Mouse (Mus musculus): ENCODE results near the gene Itgal. TPM values are rescaled to one million over a fixed set of nuclear protein-coding genes. Genes with fewer than 3 reads are reported as not detected.

Gene Itgal
- polyA plus RNA-seq, 2 experiments, result 4.0 to 6.4 TPM

GRCm38 (mm10) chr7:127322085-127322484, 26.0 kb downstream of the Itgal start:
- Histone ChIP-seq H3K4me2 (ENCODE audit: low read depth) (no peak overlapping the region), H3K36me3 (replicated peaks; ENCODE audit: control insufficient read depth, insufficient read depth, low read depth) (no peaks in the 10 kb centered on the region), H3K9ac (replicated peaks) (no peak overlapping the region), H3K27me3 (ENCODE audit: control insufficient read depth, insufficient read depth, low read length) (no peaks in the 10 kb centered on the region), H3K4me1 (replicated peaks; ENCODE audit: control insufficient read depth in 2 of 2, insufficient read depth in 2 of 2, low read length in 1 of 2) (no peaks in the 10 kb centered on the region), H3K27ac (no peak overlapping the region), H3K4me3 (ENCODE audit: insufficient read depth in 1 of 2, low read depth in 2 of 2, low read length in 2 of 2) (no peak overlapping the region), H3K9me3 (ENCODE audit: control insufficient read depth, low read length) (no peaks in the 10 kb centered on the region)
- WGBS (ENCODE audit: insufficient replicate concordance), result 36% methylated on average over 5 of the region's 5 CpGs
- TF ChIP-seq CTCF (IDR thresholded peaks at IDR 0.05; ENCODE audit: low read depth) (peak; percentile 53), EP300 (IDR thresholded peaks at IDR 0.05; ENCODE audit: low read depth) (no peak)
- ATAC-seq (ENCODE audit: insufficient read depth), result no peak
- no peak for DNase-seq (ENCODE audit: low read depth in 3 of 3, low spot score in 3 of 3)

GRCm38 (mm10) chr7:127324944-127325343, 28.9 kb downstream of the Itgal start:
- H3K9ac ChIP-seq (replicated peaks), result no peak overlapping the region
- H3K4me2 ChIP-seq (ENCODE audit: low read depth), result no peak overlapping the region
- whole genome bisulfite sequencing (ENCODE audit: insufficient replicate concordance), result 74% methylated on average over 7 of the region's 7 CpGs
- no peaks in the 10 kb centered on the region for H3K9me3 ChIP-seq (ENCODE audit: control insufficient read depth, low read length)
- H3K27ac ChIP-seq, result no peak overlapping the region
- H3K4me1 ChIP-seq (replicated peaks; ENCODE audit: control insufficient read depth in 2 of 2, insufficient read depth in 2 of 2, low read length in 1 of 2), result no peaks in the 10 kb centered on the region
- DNase-seq (ENCODE audit: low read depth in 3 of 3, low spot score in 3 of 3), result no peak
- TF ChIP-seq EP300 (IDR thresholded peaks at IDR 0.05; ENCODE audit: low read depth) (no peak), CTCF (IDR thresholded peaks at IDR 0.05; ENCODE audit: low read depth) (no peak)
- no peaks in the 10 kb centered on the region for H3K27me3 ChIP-seq (ENCODE audit: control insufficient read depth, insufficient read depth, low read length)
- H3K4me3 ChIP-seq (ENCODE audit: insufficient read depth in 1 of 2, low read depth in 2 of 2, low read length in 2 of 2), result no peak overlapping the region
- ATAC-seq (ENCODE audit: insufficient read depth), result no peak
- no peaks in the 10 kb centered on the region for H3K36me3 ChIP-seq (replicated peaks; ENCODE audit: control insufficient read depth, insufficient read depth, low read depth)

GRCm38 (mm10) chr7:127325550-127325949, 29.5 kb downstream of the Itgal start:
- WGBS (ENCODE audit: insufficient replicate concordance), result 71% methylated on average over 8 of the region's 8 CpGs
- TF ChIP-seq EP300 (IDR thresholded peaks at IDR 0.05; ENCODE audit: low read depth), result no peak
- TF ChIP-seq CTCF (IDR thresholded peaks at IDR 0.05; ENCODE audit: low read depth), result no peak

GRCm38 (mm10) chr7:127326685-127327084, 30.6 kb downstream of the Itgal start:
- H3K4me1 ChIP-seq (replicated peaks; ENCODE audit: control insufficient read depth in 2 of 2, insufficient read depth in 2 of 2, low read length in 1 of 2), result no peaks in the 10 kb centered on the region
- H3K36me3 ChIP-seq (replicated peaks; ENCODE audit: control insufficient read depth, insufficient read depth, low read depth), result no peaks in the 10 kb centered on the region
- WGBS (ENCODE audit: insufficient replicate concordance), result 58% methylated on average over 2 of the region's 2 CpGs
- DNase-seq (ENCODE audit: low read depth in 3 of 3, low spot score in 3 of 3) (no peak), ATAC-seq (ENCODE audit: insufficient read depth) (no peak)
- H3K27ac ChIP-seq, result no peak overlapping the region
- no peak overlapping the region for H3K4me2 ChIP-seq (ENCODE audit: low read depth)
- H3K27me3 ChIP-seq (ENCODE audit: control insufficient read depth, insufficient read depth, low read length), result no peaks in the 10 kb centered on the region
- TF ChIP-seq CTCF (IDR thresholded peaks at IDR 0.05; ENCODE audit: low read depth), result no peak
- no peak for TF ChIP-seq EP300 (IDR thresholded peaks at IDR 0.05; ENCODE audit: low read depth)
- no peaks in the 10 kb centered on the region for H3K9me3 ChIP-seq (ENCODE audit: control insufficient read depth, low read length)
- no peak overlapping the region for H3K4me3 ChIP-seq (ENCODE audit: insufficient read depth in 1 of 2, low read depth in 2 of 2, low read length in 2 of 2)
- no peak overlapping the region for H3K9ac ChIP-seq (replicated peaks)

More at GRCm38 (mm10) chr7:127325550-127325949, 29.5 kb downstream of the Itgal start:
- H3K27ac ChIP-seq, result no peak overlapping the region
- no peak for DNase-seq (ENCODE audit: low read depth in 3 of 3, low spot score in 3 of 3)
- H3K27me3 ChIP-seq (ENCODE audit: control insufficient read depth, insufficient read depth, low read length), result no peaks in the 10 kb centered on the region
- no peak overlapping the region for H3K9ac ChIP-seq (replicated peaks)
- no peak for ATAC-seq (ENCODE audit: insufficient read depth)
- H3K36me3 ChIP-seq (replicated peaks; ENCODE audit: control insufficient read depth, insufficient read depth, low read depth), result no peaks in the 10 kb centered on the region
- no peaks in the 10 kb centered on the region for H3K4me1 ChIP-seq (replicated peaks; ENCODE audit: control insufficient read depth in 2 of 2, insufficient read depth in 2 of 2, low read length in 1 of 2)
- no peaks in the 10 kb centered on the region for H3K9me3 ChIP-seq (ENCODE audit: control insufficient read depth, low read length)
- no peak overlapping the region for H3K4me2 ChIP-seq (ENCODE audit: low read depth)
- H3K4me3 ChIP-seq (ENCODE audit: insufficient read depth in 1 of 2, low read depth in 2 of 2, low read length in 2 of 2), result no peak overlapping the region

GRCm38 (mm10) chr7:127333240-127333639, 37.2 kb downstream of the Itgal start:
- ATAC-seq (ENCODE audit: insufficient read depth) (no peak), DNase-seq (ENCODE audit: low read depth in 3 of 3, low spot score in 3 of 3) (no peak)
- no peaks in the 10 kb centered on the region for H3K9me3 ChIP-seq (ENCODE audit: control insufficient read depth, low read length)
- TF ChIP-seq EP300 (IDR thresholded peaks at IDR 0.05; ENCODE audit: low read depth), result no peak
- no peak for TF ChIP-seq CTCF (IDR thresholded peaks at IDR 0.05; ENCODE audit: low read depth)
- no peak overlapping the region for H3K4me2 ChIP-seq (ENCODE audit: low read depth)
- no peak overlapping the region for H3K27ac ChIP-seq
- H3K36me3 ChIP-seq (replicated peaks; ENCODE audit: control insufficient read depth, insufficient read depth, low read depth), result no peaks in the 10 kb centered on the region
- H3K4me1 ChIP-seq (replicated peaks; ENCODE audit: control insufficient read depth in 2 of 2, insufficient read depth in 2 of 2, low read length in 1 of 2), result no peaks in the 10 kb centered on the region
- H3K4me3 ChIP-seq (ENCODE audit: insufficient read depth in 1 of 2, low read depth in 2 of 2, low read length in 2 of 2), result no peak overlapping the region
- 69% methylated on average over 6 of the region's 6 CpGs for WGBS (ENCODE audit: insufficient replicate concordance)
- no peak overlapping the region for H3K9ac ChIP-seq (replicated peaks)
- no peaks in the 10 kb centered on the region for H3K27me3 ChIP-seq (ENCODE audit: control insufficient read depth, insufficient read depth, low read length)
